In genomic region chr5:36553056-36553606, GRCm38 (mm10) we compare ENCODE assay signal across 15 mouse cellular contexts. TPM values are rescaled to one million over a fixed set of nuclear protein-coding genes. Genes with fewer than 3 reads are reported as not detected.
DNase-seq lines count a peak whose midpoint lies in the region; ATAC-seq and TF ChIP-seq lines count a peak whose summit lies in the region.
"Had no signal": no experiment of that assay in that cellular context is flagged by ENCODE, and none has a peak within 500 bp of the region (broad histone marks: within the 10 kb centered on the region; RNA-seq: fewer than 3 reads in every experiment).

No protein-coding gene starts in this region.

- DNase-seq in A20 (ENCODE audit: low read depth, low spot score), result peak; percentile 54
- DNase-seq in CD4-positive, CD25-positive, alpha-beta regulatory T cell, adult 2 months (ENCODE audit: low read depth, low spot score), result peak; percentile 60
- peak; percentile 34 to 39 for DNase-seq in thymus, adult 18-20 months
- no peak for DNase-seq in urinary bladder, postnatal 25 days (ENCODE audit: low spot score)
- DNase-seq in midbrain, postnatal 0 days (ENCODE audit: low spot score), result no peak
- DNase-seq: adrenal gland, adult 8-10 months; heart, postnatal 4 days; kidney, postnatal 14 days; lung, postnatal 14 days had no signal

- no peak overlapping the region for H3K9ac ChIP-seq in midbrain, postnatal 0 days (replicated peaks; ENCODE audit: low read length, poor library complexity, severe bottlenecking)
- H3K9ac ChIP-seq in midbrain, embryonic 15.5 days, result no peak overlapping the region
- H3K9ac ChIP-seq: intestine, embryonic 15.5 days; liver, embryonic 15.5 days had no signal

- no peaks in the 10 kb centered on the region for H3K4me1 ChIP-seq in midbrain, postnatal 0 days (ENCODE audit: insufficient read depth, low read length)
- H3K4me1 ChIP-seq in midbrain, embryonic 15.5 days, result 0 out of 2 replicates have a peak, but pooled peaks cover 9% of the 10 kb centered on the region

- H3K4me3 ChIP-seq in macrophage (ENCODE audit: inconsistent target), result no peak overlapping the region
- H3K4me3 ChIP-seq in midbrain, postnatal 0 days (ENCODE audit: low read depth, low read length), result no peak overlapping the region
- H3K4me3 ChIP-seq in midbrain, embryonic 15.5 days, result no peak overlapping the region
- H3K4me3 ChIP-seq: embryonic facial prominence, embryonic 13.5 days; forebrain, embryonic 10.5 days; intestine, embryonic 15.5 days; liver, embryonic 15.5 days had no signal

- TF ChIP-seq CTCF in midbrain, postnatal 0 days (IDR thresholded peaks at IDR 0.05), result no peak

- no peaks in the 10 kb centered on the region for H3K9me3 ChIP-seq in midbrain, postnatal 0 days (ENCODE audit: low read length)
- H3K9me3 ChIP-seq in midbrain, embryonic 15.5 days, result no peaks in the 10 kb centered on the region
- H3K9me3 ChIP-seq: embryonic facial prominence, embryonic 13.5 days; forebrain, embryonic 10.5 days; intestine, embryonic 15.5 days; liver, embryonic 15.5 days had no signal

- no peak overlapping the region for H3K4me2 ChIP-seq in midbrain, postnatal 0 days (ENCODE audit: low read depth, low read length, poor library complexity, severe bottlenecking)
- no peak overlapping the region for H3K4me2 ChIP-seq in midbrain, embryonic 15.5 days
- H3K4me2 ChIP-seq: embryonic facial prominence, embryonic 13.5 days; intestine, embryonic 15.5 days; liver, embryonic 15.5 days had no signal

- no peaks in the 10 kb centered on the region for H3K27me3 ChIP-seq in midbrain, postnatal 0 days (ENCODE audit: insufficient read depth, low read length)
- no peaks in the 10 kb centered on the region for H3K27me3 ChIP-seq in midbrain, embryonic 15.5 days (replicated peaks)
- H3K27me3 ChIP-seq: embryonic facial prominence, embryonic 13.5 days; intestine, embryonic 15.5 days; liver, embryonic 15.5 days had no signal

- peaks cover 97% of the 10 kb centered on the region for H3K79me2 ChIP-seq in macrophage (ENCODE audit: inconsistent target)

- H3K27ac ChIP-seq in macrophage, result peak overlapping the region; percentile 22
- no peak overlapping the region for H3K27ac ChIP-seq in midbrain, postnatal 0 days (ENCODE audit: low read depth, low read length)
- no peak overlapping the region for H3K27ac ChIP-seq in midbrain, embryonic 15.5 days
- H3K27ac ChIP-seq: embryonic facial prominence, embryonic 13.5 days; forebrain, embryonic 10.5 days; liver, embryonic 15.5 days had no signal

- 87% methylated on average over 2 of the region's 2 CpGs for WGBS in macrophage (ENCODE audit: missing documents)
- WGBS in midbrain, postnatal 0 days, result 78% methylated on average over 2 of the region's 2 CpGs
- 73% methylated on average over 2 of the region's 2 CpGs for WGBS in midbrain, embryonic 15.5 days

- no peak for ATAC-seq in midbrain, postnatal 0 days (ENCODE audit: low FRiP score)
- ATAC-seq in midbrain, embryonic 15.5 days (replicated peaks), result no peak

- H3K36me3 ChIP-seq in macrophage (ENCODE audit: inconsistent target), result no peaks in the 10 kb centered on the region
- no peaks in the 10 kb centered on the region for H3K36me3 ChIP-seq in midbrain, postnatal 0 days (ENCODE audit: insufficient read depth, low read length)
- no peaks in the 10 kb centered on the region for H3K36me3 ChIP-seq in midbrain, embryonic 15.5 days (replicated peaks)
- H3K36me3 ChIP-seq: embryonic facial prominence, embryonic 13.5 days; forebrain, embryonic 10.5 days; intestine, embryonic 15.5 days; liver, embryonic 15.5 days had no signal

RNA-seq across cellular contexts. Expression of gene Tbc1d14, which starts 39.9 kb away (rescaled TPM):
- 100 to 1,000 TPM in 19 of 26 experiments, 10 to 100 TPM in 7; 43.9 to 352 (median 164) TPM for total RNA-seq in macrophage (2018; cell fraction: chromatin; rRNA removed)
- 10 to 100 TPM; 14.6 to 67.9 (median 47.5) TPM for total RNA-seq in macrophage (2018; cell fraction: cytosol; rRNA removed)
- total RNA-seq in macrophage (2018; cell fraction: nucleus; rRNA removed), result 100 to 1,000 TPM in 14 of 26 experiments, 10 to 100 TPM in 12; 28.4 to 157 (median 105) TPM
- polyA plus RNA-seq in macrophage (2018), result 22.5 to 38.4 TPM (median 36.0 TPM) in 3 replicates
- total RNA-seq in midbrain, postnatal 0 days (2014; rRNA removed), result 29.3 and 30.5 TPM in 2 replicates
- polyA plus RNA-seq in midbrain, postnatal 0 days (2015; fragmentation: Nextera tagmentation; extraction: Ambion mirVana), result 51.0 and 53.3 TPM in 2 replicates
- polyA plus RNA-seq in midbrain, embryonic 15.5 days (2015; fragmentation: Nextera tagmentation; extraction: Ambion mirVana), result 70.4 and 75.0 TPM in 2 replicates

Comparison
In these comparisons a context has a peak if more than half of its experiments do, and no peak if none do; other contexts are left out.
1. DNase-seq: peak in A20 (single experiment), CD4-positive, CD25-positive, alpha-beta regulatory T cell, adult 2 months (single experiment) and thymus, adult 18-20 months (2 of 2); none in urinary bladder, postnatal 25 days (single experiment) and midbrain, postnatal 0 days (single experiment).